Mouse (Mus musculus) spleen, adult 18-20 months (tissue): ENCODE measurements around the gene Pnrc2.

Experiments
- DNase-seq, 2 experiments: peaks; one replicate each; pipeline ENCODE4 v3.0.0; 2022; ENCODE audit warnings: mixed read lengths in 2 of 2

Gene Pnrc2

DNA sequence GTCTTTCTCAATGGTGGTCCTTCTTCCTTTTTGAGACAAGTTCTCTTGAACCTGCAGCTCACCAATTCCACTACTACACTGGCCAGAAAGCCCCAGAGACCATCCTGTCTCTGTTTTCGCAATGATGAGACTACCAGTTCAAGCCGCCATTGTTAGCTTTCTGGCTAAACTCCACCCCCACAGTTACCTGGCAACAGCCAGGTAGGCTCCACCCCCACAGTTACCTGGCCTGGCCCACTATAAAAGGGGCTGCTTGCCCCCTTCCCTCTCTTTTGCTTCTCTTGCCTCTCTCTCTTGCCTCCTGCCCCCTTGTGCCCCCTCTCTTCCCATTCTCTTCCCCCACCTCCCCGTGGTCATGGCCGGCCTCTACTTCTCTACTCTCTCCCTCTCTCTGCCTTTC lies 51.9 kb downstream of the Pnrc2 start:
- DNase-seq: no peak
